Mouse (Mus musculus): ENCODE data around the gene Syt3. TPM values are rescaled to one million over a fixed set of nuclear protein-coding genes. Genes with fewer than 3 reads are reported as not detected.

Syt3 gene
- polyA plus RNA-seq (2015; fragmentation: Nextera tagmentation; extraction: Ambion mirVana): 4.1 and 4.9 TPM in 2 replicates

DNA sequence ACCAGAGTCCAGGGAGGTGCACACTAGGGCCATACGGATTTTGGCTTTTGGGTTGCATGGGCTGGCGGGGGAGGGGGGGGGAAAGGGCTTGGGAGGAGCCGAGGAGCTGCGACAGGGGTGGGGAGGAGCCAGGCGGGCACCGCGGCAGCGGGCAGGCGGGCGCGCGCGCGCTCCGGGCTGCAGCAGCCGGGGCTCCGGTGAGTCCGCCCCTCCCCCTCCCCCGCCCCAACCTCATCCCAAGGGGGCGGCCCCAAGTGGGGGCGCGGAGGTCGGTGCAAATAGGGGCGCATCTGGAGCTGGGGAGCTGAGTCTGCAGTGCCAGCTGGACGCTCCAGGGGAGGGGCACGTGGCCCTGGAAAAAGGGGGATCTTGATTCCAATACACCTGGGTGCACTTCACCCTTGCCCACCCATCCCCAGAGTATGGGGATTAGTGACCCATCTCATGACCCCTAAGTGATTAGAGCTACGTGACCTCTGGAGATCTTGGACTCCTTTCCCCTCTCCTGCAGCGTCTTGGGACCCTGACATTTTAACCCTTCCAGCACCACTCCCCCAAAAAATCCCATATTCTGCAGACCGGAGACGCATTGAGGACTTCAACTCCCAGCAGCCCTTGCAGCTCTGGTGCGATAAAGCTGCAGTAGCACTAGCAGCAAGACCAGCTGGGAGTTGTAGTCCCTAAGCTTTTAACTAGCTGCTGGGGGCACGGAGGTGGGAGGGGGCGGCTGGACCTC lies at the start of gene Syt3:
TSS of gene Syt3 (plus strand) at position 123 of the 736 bp plus-strand sequence.
- H3K4me1 ChIP-seq: peaks cover 3% of the 10 kb centered on the region; the same call in 1 of the 2 replicates
- H3K9me3 ChIP-seq: no peaks in the 10 kb centered on the region
- under 1% methylated on average over 25 of the region's 33 CpGs for WGBS
- H3K36me3 ChIP-seq: no peaks in the 10 kb centered on the region
- peak within 1 kb of the TSS; percentile 96 for H3K4me2 ChIP-seq
- peaks cover 30% of the 10 kb centered on the region for H3K27me3 ChIP-seq
- peak; percentile 77 for ATAC-seq (ENCODE audit: insufficient number of reproducible peaks, insufficient read depth, low FRiP score, low TSS enrichment, low read depth)
- peak within 1 kb of the TSS; percentile 66 for H3K9ac ChIP-seq
- no peak within 1 kb of the TSS for H3K27ac ChIP-seq
- peak within 1 kb of the TSS; percentile 53 for H3K4me3 ChIP-seq

DNA sequence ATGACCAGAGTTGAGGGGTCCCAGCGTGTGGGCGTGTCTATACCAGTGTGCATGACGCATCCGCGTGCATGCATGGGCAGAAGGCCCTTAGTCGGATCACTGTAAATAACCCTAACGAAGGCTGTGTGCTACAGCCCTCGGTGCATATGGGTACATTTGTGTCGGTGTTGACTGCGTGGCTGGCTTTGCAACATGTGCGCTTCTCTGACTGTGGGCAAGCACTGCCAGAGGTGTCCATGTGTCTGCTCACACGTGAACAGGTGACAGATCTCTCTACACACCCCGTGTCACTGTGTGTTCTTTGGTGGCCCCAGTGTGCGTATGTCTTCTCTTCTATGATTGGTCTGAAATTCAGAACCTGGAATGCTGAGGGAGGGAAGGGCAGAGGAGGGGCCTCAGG lies 49.8 kb upstream of the Syt3 start:
- Histone ChIP-seq H3K27ac (no peak overlapping the region), H3K4me3 (no peak overlapping the region), H3K9ac (no peak overlapping the region), H3K4me2 (no peak overlapping the region), H3K36me3 (no peaks in the 10 kb centered on the region; the same call in 1 of the 2 replicates), H3K27me3 (peaks cover 72% of the 10 kb centered on the region), H3K4me1 (peaks cover 15% of the 10 kb centered on the region), H3K9me3 (no peaks in the 10 kb centered on the region)
- ATAC-seq (ENCODE audit: insufficient number of reproducible peaks, insufficient read depth, low FRiP score, low TSS enrichment, low read depth): no peak
- 70% methylated on average over 14 of the region's 14 CpGs for WGBS

DNA sequence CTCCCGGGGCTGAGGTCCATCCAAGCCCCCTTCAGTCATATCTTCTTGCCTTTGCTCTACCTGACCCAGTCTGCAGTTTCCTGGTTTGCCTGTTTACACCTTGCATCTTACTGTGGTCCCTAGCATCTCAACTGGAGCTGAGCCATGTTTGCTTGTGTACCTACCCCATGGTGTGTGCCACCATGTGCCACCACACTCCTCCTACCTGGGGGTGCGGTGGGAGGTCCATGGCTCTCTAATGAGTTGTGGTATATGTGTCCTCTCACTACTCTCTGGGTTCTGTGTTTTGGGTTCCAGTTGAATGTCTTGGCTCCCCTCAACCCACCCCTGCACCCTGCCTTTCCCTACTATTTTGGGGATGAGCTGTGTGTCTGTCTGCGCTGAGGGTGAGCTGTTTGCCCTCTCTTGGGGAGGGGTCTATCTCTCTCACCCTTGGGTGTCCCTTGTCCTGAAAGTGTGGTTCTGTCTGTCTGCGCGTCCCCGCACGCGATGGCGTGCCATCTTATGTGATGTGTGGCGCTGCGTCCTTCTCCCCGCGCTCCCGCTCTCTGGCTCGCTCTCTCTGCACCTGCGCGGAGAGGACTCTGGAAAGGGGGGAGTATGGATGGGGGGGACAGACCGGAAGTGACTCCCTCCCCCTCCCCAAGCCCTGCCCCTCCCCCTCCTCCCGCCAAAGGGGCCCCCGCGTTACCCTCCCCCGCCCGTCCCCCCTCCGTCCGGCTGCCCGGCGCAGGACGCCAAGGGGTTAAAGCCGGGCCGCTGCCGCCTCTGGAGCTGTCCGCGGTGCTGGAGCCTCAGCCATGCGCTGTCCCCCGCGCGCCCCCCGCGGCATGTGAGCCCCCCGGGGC lies 48.6 kb upstream of the Syt3 start:
- Histone ChIP-seq H3K36me3 (no peaks in the 10 kb centered on the region; the same call in 1 of the 2 replicates), H3K4me3 (peak overlapping the region; percentile 50), H3K27me3 (peaks cover 83% of the 10 kb centered on the region), H3K4me2 (peak overlapping the region; percentile 87), H3K9me3 (no peaks in the 10 kb centered on the region), H3K9ac (no peak overlapping the region), H3K27ac (no peak overlapping the region), H3K4me1 (peaks cover 15% of the 10 kb centered on the region)
- 6% methylated on average over 21 of the region's 40 CpGs for WGBS
- no peak for ATAC-seq (ENCODE audit: insufficient number of reproducible peaks, insufficient read depth, low FRiP score, low TSS enrichment, low read depth)

DNA sequence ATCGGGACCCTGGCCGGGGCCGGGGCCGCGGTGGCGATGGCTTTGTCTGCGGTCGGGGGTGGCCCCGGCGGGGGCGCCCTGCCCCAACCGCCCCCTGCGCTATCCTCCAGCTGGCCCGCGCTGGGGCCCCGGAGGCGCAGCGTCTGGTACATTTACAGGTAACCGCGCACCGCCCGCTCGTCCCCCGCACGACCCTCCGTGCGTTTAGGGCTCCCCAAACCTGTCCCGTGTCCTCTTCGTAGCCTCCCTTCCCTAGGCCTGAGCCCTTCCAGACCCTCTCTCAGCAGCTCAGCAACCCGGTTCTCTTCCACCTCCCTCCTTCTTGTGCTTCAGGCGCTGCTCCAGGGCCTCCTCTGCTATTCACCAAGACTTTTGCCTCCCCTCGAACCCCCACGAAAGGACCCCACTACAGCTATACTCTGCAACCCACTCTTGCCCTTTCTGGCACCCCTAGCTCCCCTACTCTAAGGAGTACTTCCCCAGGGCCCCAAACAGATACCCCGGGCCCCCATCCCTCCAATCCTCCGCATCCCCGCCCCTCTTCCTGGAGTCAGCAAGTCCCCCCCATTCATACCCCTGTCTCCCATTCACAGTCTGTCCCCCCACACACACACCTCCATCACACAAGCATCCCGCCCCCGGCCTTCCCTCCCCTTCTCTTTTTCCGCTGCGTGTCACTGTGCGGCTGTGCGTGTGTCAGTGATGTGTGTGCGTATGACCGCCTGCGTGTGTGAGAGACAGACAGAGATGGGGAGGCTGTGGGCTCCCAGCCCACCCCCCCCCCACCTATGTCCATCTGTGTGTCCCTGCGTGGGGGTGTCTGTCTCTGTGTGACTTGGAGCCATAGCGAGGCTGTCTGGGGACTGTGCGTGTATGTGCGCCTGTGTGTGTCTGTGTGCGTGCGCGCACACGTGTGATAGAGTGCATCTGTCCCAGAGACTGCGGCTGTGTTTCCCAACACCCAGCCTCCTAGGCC lies 47.6 kb upstream of the Syt3 start:
- WGBS: 3% methylated on average over 42 of the region's 54 CpGs
- Histone ChIP-seq H3K36me3 (no peaks in the 10 kb centered on the region; the same call in 1 of the 2 replicates), H3K9me3 (no peaks in the 10 kb centered on the region), H3K27me3 (peaks cover 90% of the 10 kb centered on the region), H3K4me2 (peak overlapping the region; percentile 87), H3K27ac (no peak overlapping the region), H3K4me1 (peaks cover 15% of the 10 kb centered on the region), H3K4me3 (peak overlapping the region; percentile 50), H3K9ac (no peak overlapping the region)
- ATAC-seq (ENCODE audit: insufficient number of reproducible peaks, insufficient read depth, low FRiP score, low TSS enrichment, low read depth): no peak

DNA sequence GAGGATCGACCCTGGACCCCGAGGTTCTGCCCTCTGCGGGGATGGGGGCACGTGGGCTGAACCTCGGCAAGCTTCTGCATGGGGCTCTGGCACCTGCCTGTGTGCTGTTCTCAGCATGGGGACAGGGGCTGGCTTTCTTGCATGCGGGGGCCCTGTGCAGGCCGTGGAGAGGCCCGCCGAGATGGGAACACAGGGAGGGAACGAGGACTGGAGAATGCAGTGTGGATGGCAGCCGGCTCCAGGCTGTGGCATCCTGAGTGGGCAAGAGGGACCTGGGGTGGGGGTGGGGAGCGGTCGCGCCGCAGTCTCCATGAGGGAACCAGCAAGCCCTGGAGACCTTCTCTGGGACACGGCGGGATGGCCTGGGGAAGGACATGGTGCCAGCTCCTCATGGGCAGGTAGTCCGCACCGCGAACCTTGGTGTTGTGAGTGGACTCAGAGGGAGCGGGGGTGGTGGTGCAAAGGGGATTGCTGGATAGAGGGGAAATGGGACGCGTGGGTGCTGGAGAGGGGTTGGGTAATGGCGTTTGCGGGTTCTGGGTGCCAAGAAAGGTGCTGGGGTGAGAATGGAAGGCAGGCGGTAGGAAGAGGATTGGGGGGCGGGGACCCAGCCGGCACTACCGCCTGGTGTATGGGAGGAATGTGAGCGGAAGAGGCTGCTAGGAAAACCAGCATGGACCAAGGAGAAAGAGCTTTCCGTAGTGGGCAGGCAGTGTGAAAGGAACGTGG lies 46.6 kb upstream of the Syt3 start:
- H3K4me2 ChIP-seq: peak overlapping the region; percentile 3; the same call in 1 of the 2 replicates

DNA sequence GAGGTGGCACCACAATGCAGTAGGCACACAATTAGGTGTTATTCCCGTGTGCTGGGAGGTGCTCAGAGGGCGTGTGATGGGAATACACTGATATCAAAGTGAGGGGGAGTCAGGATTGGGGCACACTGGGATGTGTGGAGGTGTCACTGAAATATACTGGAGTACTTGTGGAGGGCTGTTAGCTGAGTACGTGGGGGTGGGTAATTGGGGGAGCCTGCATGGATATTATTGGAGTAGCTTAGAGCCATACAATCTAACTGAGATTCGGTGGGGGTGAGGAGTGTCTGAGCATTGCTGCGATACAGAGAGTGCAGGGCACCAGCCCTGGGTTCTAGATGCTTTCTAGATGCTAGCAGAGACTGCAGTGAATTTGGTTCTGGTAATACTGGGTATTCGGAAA lies 43.7 kb upstream of the Syt3 start:
- Histone ChIP-seq H3K9me3 (no peaks in the 10 kb centered on the region), H3K4me2 (no peak overlapping the region), H3K27me3 (peaks cover 89% of the 10 kb centered on the region), H3K4me1 (peaks cover 14% of the 10 kb centered on the region), H3K9ac (no peak overlapping the region), H3K36me3 (no peaks in the 10 kb centered on the region), H3K27ac (no peak overlapping the region), H3K4me3 (no peak overlapping the region)
- no peak for ATAC-seq (ENCODE audit: insufficient number of reproducible peaks, insufficient read depth, low FRiP score, low TSS enrichment, low read depth)
- WGBS: 69% methylated on average over 6 of the region's 6 CpGs

More for the DNA sequence above, 46.6 kb upstream of the Syt3 start:
- WGBS: 4% methylated on average over 32 of the region's 32 CpGs
- Histone ChIP-seq H3K27ac (no peak overlapping the region), H3K9ac (no peak overlapping the region), H3K4me1 (peaks cover 15% of the 10 kb centered on the region), H3K36me3 (no peaks in the 10 kb centered on the region; the same call in 1 of the 2 replicates), H3K9me3 (no peaks in the 10 kb centered on the region), H3K27me3 (peaks cover 94% of the 10 kb centered on the region), H3K4me3 (0 out of 2 replicates have a peak overlapping the region, but pooled peaks have one; percentile 50)
- ATAC-seq (ENCODE audit: insufficient number of reproducible peaks, insufficient read depth, low FRiP score, low TSS enrichment, low read depth): no peak

DNA sequence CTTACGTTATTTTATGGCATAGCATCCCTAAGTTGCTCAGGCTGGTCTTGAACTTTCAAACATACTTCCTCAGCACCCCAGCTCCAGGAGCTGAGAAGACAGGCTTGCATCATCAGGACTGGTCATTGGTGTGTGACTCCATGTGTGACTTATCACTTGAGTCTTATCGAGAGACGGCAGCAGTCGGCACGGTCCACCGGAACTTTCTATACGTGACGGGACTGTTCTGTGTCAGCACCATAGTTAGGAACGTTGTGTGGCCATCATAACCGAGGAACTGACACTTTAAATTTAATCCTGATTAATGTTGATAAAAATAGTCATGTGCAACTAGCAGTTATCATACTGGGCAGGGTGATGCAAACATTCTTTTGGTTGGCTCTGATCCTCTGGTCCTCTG lies 42.8 kb upstream of the Syt3 start:
- Histone ChIP-seq H3K4me3 (no peak overlapping the region), H3K9me3 (no peaks in the 10 kb centered on the region), H3K36me3 (peaks cover 8% of the 10 kb centered on the region), H3K4me1 (peaks cover 7% of the 10 kb centered on the region), H3K9ac (no peak overlapping the region), H3K4me2 (no peak overlapping the region), H3K27ac (no peak overlapping the region), H3K27me3 (peaks cover 87% of the 10 kb centered on the region)
- no peak for ATAC-seq (ENCODE audit: insufficient number of reproducible peaks, insufficient read depth, low FRiP score, low TSS enrichment, low read depth)
- WGBS: 87% methylated on average over 10 of the region's 10 CpGs

DNA sequence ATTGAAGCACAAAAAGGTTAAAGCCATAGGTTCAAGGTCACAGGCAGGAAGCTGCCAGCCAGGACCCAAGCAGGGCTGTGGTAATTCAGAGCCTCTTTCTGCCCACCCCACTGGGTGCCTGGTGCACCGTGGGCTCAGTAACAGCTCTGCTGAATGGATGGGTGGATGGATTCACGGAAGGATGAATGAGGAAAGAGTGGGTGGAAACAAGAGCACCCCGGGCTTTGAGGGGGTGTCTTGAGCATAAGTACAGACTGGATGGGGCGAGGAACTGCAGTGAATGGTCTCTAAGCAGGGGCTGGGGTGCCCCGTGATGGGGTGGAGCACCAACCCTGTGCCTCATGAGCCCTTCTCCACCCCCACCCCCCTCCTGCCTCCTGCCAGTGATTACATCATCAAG lies 42.2 kb upstream of the Syt3 start:
- Histone ChIP-seq H3K36me3 (peaks cover 10% of the 10 kb centered on the region), H3K4me2 (no peak overlapping the region), H3K4me3 (no peak overlapping the region), H3K27ac (no peak overlapping the region), H3K4me1 (0 out of 2 replicates have a peak, but pooled peaks cover 1% of the 10 kb centered on the region), H3K27me3 (peaks cover 84% of the 10 kb centered on the region), H3K9ac (no peak overlapping the region), H3K9me3 (no peaks in the 10 kb centered on the region)
- WGBS: 57% methylated on average over 5 of the region's 5 CpGs
- no peak for ATAC-seq (ENCODE audit: insufficient number of reproducible peaks, insufficient read depth, low FRiP score, low TSS enrichment, low read depth)

DNA sequence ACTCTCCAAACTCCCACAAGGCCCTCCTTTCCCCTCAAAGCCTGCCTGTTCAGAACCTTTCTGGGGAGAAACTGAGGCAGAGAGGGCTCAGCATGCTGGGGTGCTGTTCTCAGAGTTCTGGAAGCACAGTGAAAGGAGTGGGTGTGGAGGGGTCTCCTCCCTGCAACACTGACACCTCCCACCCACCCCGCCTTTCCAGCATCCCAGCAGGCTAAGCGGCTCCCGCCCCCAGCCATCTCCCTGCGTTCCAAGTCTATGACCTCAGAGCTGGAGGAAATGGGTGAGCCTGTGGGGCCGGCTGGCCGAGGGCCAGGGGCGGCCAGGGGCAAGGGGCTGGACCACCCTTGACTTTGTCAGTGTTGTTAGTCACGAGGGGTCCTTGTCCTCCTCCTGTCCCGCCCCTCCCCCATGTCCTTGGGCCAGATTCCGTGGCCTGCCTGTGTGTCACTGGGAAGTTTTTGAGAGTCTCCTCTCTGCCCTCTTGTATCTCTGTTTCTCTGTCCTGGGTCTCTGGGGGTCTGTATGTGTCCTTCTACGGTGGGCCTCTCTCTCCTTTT lies 40.4 kb upstream of the Syt3 start:
- H3K27me3 ChIP-seq: peaks cover 78% of the 10 kb centered on the region

DNA sequence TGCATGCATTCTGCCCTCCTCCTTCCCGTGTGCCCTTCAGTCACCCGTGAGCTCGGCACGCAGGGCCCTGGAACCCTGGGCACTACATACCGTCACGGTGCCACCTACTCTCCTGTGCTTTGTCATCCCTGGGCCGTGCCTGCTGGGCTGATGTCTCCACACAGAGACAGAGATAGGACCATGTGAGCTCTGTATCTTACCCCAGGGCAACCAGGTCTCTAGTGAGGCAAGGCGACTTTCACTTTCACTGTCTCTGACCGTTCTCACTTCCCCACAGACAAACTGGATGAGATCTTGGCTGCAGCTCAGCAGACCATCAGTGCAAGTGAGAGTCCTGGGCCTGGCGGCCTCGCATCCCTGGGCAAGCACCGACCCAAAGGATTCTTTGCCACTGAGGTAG lies 39.3 kb upstream of the Syt3 start:
- no peak overlapping the region for H3K27ac ChIP-seq
- no peak overlapping the region for H3K4me2 ChIP-seq
- no peak overlapping the region for H3K9ac ChIP-seq
- no peaks in the 10 kb centered on the region for H3K4me1 ChIP-seq
- H3K27me3 ChIP-seq: peaks cover 78% of the 10 kb centered on the region
- 71% methylated on average over 12 of the region's 12 CpGs for WGBS
- H3K4me3 ChIP-seq: no peak overlapping the region
- H3K9me3 ChIP-seq: no peaks in the 10 kb centered on the region
- no peak for ATAC-seq (ENCODE audit: insufficient number of reproducible peaks, insufficient read depth, low FRiP score, low TSS enrichment, low read depth)
- peaks cover 10% of the 10 kb centered on the region for H3K36me3 ChIP-seq

More for the DNA sequence above, 40.4 kb upstream of the Syt3 start:
- Histone ChIP-seq H3K4me1 (no peaks in the 10 kb centered on the region), H3K4me3 (no peak overlapping the region), H3K9me3 (no peaks in the 10 kb centered on the region), H3K4me2 (no peak overlapping the region), H3K9ac (no peak overlapping the region), H3K27ac (no peak overlapping the region), H3K36me3 (peaks cover 10% of the 10 kb centered on the region)
- ATAC-seq (ENCODE audit: insufficient number of reproducible peaks, insufficient read depth, low FRiP score, low TSS enrichment, low read depth): no peak
- WGBS: 22% methylated on average over 11 of the region's 11 CpGs

Data from embryonic facial prominence, embryonic 13.5 days (tissue).